Mouse (Mus musculus) splenic B cell, adult 2 months (primary cell): ENCODE data around the gene Golph3.
A peak's percentile ranks its signal among the peaks of the same experiment; 100 is the strongest.

Experiments used
- DNase-seq: peaks from one replicate; pipeline ENCODE4 v3.0.0-alpha.2; 2011; ENCODE audit warnings: low read depth, low spot score
- H3K27me3 ChIP-seq: 2 replicates; pipeline ENCODE4 v1.6.1; 2012; ENCODE audit warnings: mild to moderate bottlenecking, low read length, moderate library complexity, mixed read lengths; ENCODE audit not compliant: control insufficient read depth, poor library complexity, insufficient read depth, severe bottlenecking
- H3K36me3 ChIP-seq: 2 replicates; pipeline ENCODE4 v1.6.1; 2012; ENCODE audit warnings: mild to moderate bottlenecking, low read length, moderate library complexity, mixed read lengths; ENCODE audit not compliant: control insufficient read depth, poor library complexity, insufficient read depth, severe bottlenecking

Gene Golph3

DNA sequence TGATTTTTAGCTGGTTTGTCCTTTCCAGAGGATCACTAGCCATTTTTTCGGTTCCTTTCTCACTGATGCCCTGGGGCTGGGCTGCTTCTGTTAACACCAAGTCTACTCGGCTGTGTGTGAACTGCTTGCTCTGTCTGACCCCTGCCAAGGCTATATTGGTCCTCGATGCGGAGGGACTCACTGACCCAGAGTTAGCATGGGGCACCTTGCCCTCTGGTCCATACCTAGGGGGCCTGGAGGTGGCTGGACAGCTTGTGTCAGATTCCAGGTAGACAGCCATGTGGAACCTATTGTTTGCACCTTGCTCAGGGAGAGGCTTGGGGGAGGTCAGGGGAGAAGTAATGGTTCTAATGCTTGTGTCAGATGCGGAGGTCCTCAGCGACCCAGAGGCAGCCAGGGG, 52.7 kb downstream of the Golph3 start:
- no peaks in the 10 kb centered on the region for H3K27me3 ChIP-seq
- no peak for DNase-seq
- no peaks in the 10 kb centered on the region for H3K36me3 ChIP-seq

DNA sequence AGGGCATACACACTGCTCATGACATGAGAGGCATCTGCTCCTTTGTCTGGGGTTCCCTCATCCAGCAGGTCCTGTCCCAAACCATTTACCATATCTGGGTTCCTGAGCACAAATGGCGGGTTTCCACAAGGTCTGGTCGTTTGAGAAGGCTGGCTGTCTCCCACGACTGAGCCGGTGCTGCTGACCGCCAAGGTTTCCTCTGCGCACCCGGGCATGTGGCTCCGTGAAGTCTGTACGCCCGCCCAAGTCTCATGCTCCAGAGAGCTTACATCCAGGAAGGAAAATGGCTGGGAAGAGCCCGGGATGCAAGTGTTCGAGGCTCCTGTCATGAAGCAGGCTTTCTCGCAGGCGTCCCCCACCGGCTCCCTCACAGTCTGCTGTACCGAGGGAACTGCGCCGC, 53.7 kb downstream of the Golph3 start:
- H3K36me3 ChIP-seq, result no peaks in the 10 kb centered on the region
- no peaks in the 10 kb centered on the region for H3K27me3 ChIP-seq

DNA sequence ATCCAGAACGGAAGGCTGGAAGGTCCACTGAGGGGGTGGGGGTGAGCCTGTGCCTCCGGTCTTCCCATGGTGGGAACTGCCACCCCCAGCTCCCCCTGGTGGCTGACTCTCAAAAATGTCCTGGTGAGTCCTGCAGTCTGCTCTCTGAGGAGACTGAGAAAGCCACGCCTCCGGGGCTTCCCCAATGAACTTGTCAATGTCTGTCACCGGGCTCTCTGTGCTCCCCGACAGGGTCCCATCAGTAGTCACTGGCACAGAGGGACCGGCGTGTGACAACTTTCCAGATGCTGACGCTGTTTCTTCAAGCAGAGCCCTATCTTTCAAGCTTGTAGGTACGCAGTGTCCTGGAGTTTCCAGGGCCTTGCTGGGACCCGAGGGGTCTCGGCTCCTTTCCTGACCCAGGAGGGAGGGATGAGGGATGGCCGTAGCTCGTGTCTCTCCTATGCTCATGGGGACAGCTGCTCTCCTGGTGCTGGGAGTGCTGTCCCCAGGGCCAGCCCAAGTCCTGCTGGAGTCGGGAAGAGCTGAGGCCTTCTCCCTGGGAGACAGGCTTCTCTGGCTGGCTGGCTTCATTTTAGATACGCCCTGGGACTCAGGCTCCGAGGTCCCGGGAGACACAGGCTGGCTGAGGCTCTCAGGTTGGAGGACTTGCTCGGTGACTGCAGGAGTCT, 54.5 kb downstream of the Golph3 start:
- Histone ChIP-seq H3K27me3 (no peaks in the 10 kb centered on the region), H3K36me3 (no peaks in the 10 kb centered on the region)
- DNase-seq, result peak; percentile 90

More for the DNA sequence above, 53.7 kb downstream of the Golph3 start:
- no peak for DNase-seq

DNA sequence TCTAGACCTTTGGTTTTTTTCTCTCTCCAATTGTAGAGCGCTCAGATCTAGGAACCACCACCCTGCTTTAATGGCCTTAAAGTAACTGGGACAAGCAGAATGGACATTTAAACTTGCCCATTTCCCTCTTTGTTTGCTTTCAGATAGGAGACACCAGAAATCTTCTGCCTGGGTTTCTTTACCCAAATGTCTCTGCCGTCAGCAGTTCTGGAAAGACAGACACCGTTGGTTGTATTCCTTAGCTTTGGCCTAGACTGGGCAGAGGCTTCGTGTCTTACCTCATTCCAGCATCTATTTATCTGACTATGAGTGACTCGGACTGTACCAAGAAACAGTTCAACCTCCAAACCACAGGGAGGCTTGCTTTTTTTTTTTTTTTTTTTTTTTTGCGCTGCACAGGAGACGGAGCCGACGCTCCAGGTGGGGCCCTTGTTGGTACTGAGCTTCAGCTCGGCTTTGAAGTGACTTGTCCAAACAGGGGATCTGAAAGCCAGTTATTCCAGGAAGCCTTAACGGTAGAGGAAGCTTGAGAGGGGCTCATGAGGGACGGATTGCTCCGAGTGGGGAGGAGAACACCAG, 55.3 kb downstream of the Golph3 start:
- DNase-seq, result peak; percentile 10
- no peaks in the 10 kb centered on the region for H3K27me3 ChIP-seq
- H3K36me3 ChIP-seq, result no peaks in the 10 kb centered on the region

DNA sequence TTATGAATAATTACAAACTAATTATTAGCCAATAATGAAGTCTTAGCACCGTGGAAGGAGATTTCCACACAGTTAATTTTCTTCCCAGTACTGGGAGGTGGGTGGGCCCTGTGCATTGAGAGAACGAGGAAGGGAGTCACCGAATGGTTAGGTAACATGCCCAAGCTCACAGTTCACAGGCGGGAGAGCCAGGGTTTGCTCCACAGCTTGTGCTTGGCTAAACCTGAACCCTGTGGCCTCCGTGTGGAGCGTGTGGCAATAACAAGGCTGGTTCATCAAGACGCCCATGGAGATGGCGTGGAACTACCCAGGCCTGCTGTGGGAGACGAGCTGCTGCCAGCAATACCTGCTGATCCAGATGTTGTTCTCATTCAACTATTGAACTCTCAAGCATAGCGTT, 56.5 kb downstream of the Golph3 start:
- H3K36me3 ChIP-seq, result no peaks in the 10 kb centered on the region

DNA sequence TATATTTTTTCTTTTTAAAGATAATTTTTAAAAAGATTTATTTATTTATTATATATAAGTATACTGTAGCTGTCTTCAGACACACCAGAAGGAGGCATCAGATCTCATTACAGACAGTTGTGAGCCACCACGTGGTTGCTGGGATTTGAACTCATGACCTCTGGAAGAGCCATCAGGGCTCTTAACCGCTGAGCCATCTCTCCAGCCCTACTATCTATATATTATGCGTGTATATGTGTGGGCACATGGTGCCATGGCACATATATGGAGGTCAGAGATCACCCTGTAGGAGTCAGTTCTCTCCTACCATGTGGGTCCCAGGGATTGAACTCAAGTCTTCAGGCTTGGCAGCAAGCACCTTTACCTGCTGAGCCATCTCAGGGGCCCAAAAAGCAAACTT, 58.8 kb downstream of the Golph3 start:
- H3K27me3 ChIP-seq, result no peaks in the 10 kb centered on the region
- H3K36me3 ChIP-seq, result no peaks in the 10 kb centered on the region
- DNase-seq, result no peak

More for the DNA sequence above, 56.5 kb downstream of the Golph3 start:
- H3K27me3 ChIP-seq, result no peaks in the 10 kb centered on the region
- DNase-seq, result no peak

DNA sequence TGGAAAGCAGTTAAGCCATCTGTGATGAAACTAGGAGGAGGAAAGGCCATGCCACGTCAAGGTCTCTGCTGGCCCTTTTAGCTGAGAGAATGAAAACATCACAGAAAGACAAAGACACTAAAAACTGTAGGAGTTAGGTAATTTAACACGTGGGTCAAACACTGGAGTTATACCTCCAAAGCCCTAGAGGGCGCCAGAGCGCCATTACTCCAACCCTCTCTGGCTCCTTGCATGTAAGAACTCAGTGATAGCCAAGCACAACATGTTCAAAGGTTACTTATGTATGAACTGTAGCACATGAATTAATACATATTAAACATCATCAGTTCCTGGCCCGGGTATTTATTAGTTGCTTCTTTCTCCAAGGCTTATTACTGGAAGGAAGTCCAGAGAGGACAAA, 59.3 kb downstream of the Golph3 start:
- Histone ChIP-seq H3K27me3 (no peaks in the 10 kb centered on the region), H3K36me3 (no peaks in the 10 kb centered on the region)
- peak; percentile 86 for DNase-seq

DNA sequence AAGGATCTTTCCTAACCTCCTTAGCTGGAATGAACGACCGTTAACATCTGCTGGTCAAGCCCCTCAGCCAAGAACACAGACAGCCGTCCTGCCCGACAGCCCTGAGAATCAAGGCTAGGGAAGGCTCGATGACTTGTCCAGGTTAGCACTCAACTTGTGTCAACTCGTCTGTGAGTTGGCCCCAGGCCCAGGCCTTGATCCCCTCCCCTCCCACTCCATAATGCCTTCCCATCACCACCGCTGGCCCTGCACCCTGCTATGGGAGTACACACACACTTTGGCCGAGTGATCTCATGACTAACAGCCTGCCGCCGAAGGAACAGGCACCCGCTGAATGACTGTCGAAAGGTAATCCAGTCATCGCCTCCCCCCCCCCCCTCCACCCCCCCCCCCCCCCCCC, 63.4 kb downstream of the Golph3 start:
- H3K36me3 ChIP-seq, result no peaks in the 10 kb centered on the region
- DNase-seq, result no peak
- no peaks in the 10 kb centered on the region for H3K27me3 ChIP-seq

DNA sequence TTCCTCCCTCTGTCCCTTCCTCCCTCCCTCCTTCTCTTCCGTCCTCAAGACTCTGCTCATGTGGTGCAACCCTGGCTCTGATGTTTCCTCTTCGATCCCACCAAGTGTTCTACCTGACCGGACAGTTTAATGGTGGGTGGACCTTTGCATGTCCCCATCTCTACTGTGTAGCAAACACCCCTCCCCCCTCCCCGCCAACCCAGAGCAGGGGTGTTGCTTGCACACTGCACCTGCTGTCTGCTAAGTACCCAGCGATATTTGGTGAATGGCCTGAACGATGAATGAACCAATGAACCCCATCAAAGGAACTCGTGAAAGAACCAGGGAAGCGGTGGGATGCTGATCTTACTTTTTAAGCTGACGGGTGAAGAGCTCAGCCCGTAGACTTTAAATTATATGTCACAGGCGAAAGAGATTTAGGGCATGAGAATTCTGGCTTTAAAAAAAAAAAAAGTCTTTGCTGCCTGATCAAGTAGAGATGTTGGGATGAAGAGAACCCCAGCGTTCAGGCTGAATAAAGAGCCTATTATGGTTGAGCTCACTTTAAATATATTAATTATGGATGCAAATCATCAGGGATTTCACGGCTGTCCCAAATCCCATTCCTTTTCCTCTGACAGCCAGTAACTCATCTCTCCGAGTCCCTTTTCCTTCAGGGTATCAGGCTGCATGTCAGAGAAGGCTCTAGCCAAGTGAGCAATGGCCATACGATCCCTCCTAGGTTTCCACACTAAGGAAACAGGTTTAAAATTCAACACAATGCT, 67.7 kb downstream of the Golph3 start:
- Histone ChIP-seq H3K36me3 (no peaks in the 10 kb centered on the region), H3K27me3 (no peaks in the 10 kb centered on the region)
- no peak for DNase-seq

DNA sequence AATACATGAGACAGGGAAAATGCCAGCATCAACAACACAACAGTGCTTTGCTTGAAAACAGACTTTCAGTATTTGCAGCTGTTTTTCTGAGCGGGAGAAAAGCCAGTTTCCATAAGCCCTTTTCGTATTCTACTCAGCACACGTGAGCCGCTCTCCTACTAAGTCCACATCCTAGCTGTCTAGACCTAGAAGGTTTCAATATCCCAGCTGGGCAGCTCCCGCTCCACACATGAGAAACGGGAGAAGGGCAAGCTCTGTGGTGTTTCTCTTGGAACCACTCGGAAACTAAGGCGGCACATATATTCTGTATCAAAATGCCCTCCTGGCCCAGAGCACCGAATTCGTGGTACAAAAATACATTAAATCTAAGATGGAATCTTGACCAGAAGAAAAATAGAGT, 73.5 kb downstream of the Golph3 start:
- no peak for DNase-seq
- no peaks in the 10 kb centered on the region for H3K36me3 ChIP-seq
- no peaks in the 10 kb centered on the region for H3K27me3 ChIP-seq

DNA sequence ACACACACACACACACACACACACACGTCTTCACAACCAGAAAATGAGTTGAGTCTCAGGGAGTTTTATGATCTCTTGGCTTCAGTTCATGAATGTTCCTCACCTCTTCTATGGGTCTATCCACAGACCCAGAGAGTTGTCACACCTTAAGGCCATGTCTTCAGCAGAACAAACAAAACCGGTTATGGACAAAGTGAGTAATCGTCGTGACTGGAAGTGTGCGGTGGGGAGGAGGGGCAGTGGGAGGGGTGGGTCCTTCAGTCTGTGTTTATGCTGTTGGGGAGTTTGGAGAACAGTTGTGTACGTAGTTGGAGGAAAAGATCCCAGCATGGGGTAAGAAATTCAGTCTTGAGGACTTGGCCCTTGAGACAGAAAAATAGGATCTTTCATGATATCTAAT, 75.8 kb downstream of the Golph3 start:
- DNase-seq, result no peak
- H3K36me3 ChIP-seq, result no peaks in the 10 kb centered on the region
- H3K27me3 ChIP-seq, result no peaks in the 10 kb centered on the region
